Mouse (Mus musculus) liver, embryonic 14.5 days (tissue): ENCODE data around the gene Tmem200b. TPM values are rescaled to one million over a fixed set of nuclear protein-coding genes. Genes with fewer than 3 reads are reported as not detected.
A peak's percentile ranks its signal among the peaks of the same experiment; 100 is the strongest.

Source experiments
- ATAC-seq: fragments of 200-750 bp; cut with Nextera tagmentation; 2 replicates; pipeline ENCODE4 v1.8.0; 2017; ENCODE audit warnings: moderate number of reproducible peaks, mild to moderate bottlenecking, moderate library complexity; ENCODE audit not compliant: insufficient read depth
- DNase-seq, 3 experiments: peaks; one replicate each; pipeline ENCODE4 v3.0.0-alpha.2; 2012 to 2013; ENCODE audit warnings: low read depth in 3 of 3, low spot score in 3 of 3
- H3K27ac ChIP-seq: fragments of 300-500 bp; sonication (generic); 2 replicates; pipeline ENCODE4 v1.5.1; 2014; ENCODE audit warnings: moderate library complexity, mild to moderate bottlenecking, control low read depth, inconsistent platforms
- H3K27me3 ChIP-seq: fragments of 300-500 bp; sonication (generic); 2 replicates; pipeline ENCODE4 v1.6.1; 2014; ENCODE audit warnings: mild to moderate bottlenecking, low read length, moderate library complexity; ENCODE audit not compliant: control insufficient read depth, insufficient read depth
- H3K36me3 ChIP-seq: fragments of 300-500 bp; sonication (generic); replicated peaks from 2 replicates; pipeline ENCODE4 v1.6.1; 2014; ENCODE audit warnings: low read depth; ENCODE audit not compliant: control insufficient read depth, insufficient read depth
- H3K4me1 ChIP-seq, 2 experiments: fragments of 200-500 bp in 1 of 2; fragments of 300-500 bp in 1 of 2; sonication (generic) in 1 of 2; replicated peaks; 2 replicates each; pipeline ENCODE4 v1.6.1; 2012 to 2014; ENCODE audit warnings: antibody characterized with exemption in 1 of 2, inconsistent platforms in 1 of 2, low read length in 1 of 2; ENCODE audit not compliant: control insufficient read depth in 2 of 2, insufficient read depth in 2 of 2
- H3K4me2 ChIP-seq: fragments of 300-500 bp; sonication (generic); 2 replicates; pipeline ENCODE4 v1.6.1; 2014; ENCODE audit warnings: low read depth, mild to moderate bottlenecking, control low read depth, moderate library complexity
- H3K4me3 ChIP-seq, 2 experiments: fragments of 200-500 bp in 1 of 2; fragments of 300-500 bp in 1 of 2; sonication (generic) in 1 of 2; 2 replicates each; pipeline ENCODE4 v1.5.1; 2012 to 2014; ENCODE audit warnings: low read depth in 2 of 2, low read length in 2 of 2, mild to moderate bottlenecking in 2 of 2, control low read depth in 1 of 2, inconsistent platforms in 1 of 2, moderate library complexity in 1 of 2; ENCODE audit not compliant: insufficient read depth in 1 of 2
- H3K9ac ChIP-seq: fragments of 300-500 bp; sonication (generic); replicated peaks from 2 replicates; pipeline ENCODE4 v1.6.1; 2014; ENCODE audit warnings: mild to moderate bottlenecking, control low read depth, moderate library complexity
- H3K9me3 ChIP-seq: fragments of 300-500 bp; sonication (generic); 2 replicates; pipeline ENCODE4 v1.6.1; 2016; ENCODE audit warnings: low read length, mixed read lengths; ENCODE audit not compliant: control insufficient read depth
- CTCF ChIP-seq: IDR thresholded peaks from 2 replicates; pipeline ENCODE4 v1.5.1; 2016; ENCODE audit warnings: antibody characterized with exemption, low read depth, control low read depth
- EP300 ChIP-seq: IDR thresholded peaks from 2 replicates; pipeline ENCODE4 v1.6.1; 2016; ENCODE audit warnings: antibody characterized with exemption, low read depth
- WGBS: fragments of 180-500 bp; shearing (Covaris S2); extraction: QIAGEN DNeasy Blood & Tissue Kit; methylation state at CpG from one replicate; pipeline ENCODE4 v1.1.7; 2014; ENCODE audit not compliant: insufficient replicate concordance; 5-methylcytosine and 5-hydroxymethylcytosine counted together
- polyA plus RNA-seq, 2 experiments: library from polyadenylated mRNA; depleted of rRNA in 1 of 2; stranded (reverse) in 1 of 2; unstranded in 1 of 2; fragments of >200 nt; fragmentation: Nextera tagmentation in 1 of 2; extraction: Ambion mirVana in 1 of 2; gene quantifications; 2 replicates each; pipeline versions ENCODE4 v1.2.1 to v1.2.3; 2012 to 2014

Tmem200b gene
- polyA plus RNA-seq, 2 experiments = 0.06 to 0.67 TPM

DNA sequence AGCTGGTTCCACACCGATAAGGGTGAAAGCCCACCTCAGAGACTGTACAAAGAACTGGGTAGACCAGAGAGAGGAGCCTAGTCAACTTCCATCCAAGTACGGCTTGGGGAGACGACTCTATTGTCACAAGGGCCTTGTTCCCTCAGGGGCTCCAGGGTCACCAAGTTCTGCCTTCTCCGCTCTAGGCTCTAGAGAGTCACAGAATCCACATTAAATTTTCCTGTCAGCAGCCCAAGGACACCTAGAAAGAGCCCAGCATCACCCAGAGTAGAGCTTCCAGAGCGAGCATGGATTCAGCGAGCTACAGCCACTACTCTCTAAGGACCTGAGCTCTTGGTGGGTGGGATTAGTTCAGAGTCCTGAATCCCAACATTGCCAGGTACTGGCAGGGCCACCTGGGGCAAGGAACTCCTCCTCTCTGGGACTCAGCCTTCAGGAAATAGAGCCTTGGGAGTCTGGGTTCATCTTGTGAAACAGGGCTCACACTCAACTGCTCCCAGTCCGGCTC is 3.5 kb upstream of the Tmem200b start:
- Histone ChIP-seq H3K9me3 (no peaks in the 10 kb centered on the region), H3K27me3 (peaks cover 97% of the 10 kb centered on the region), H3K4me2 (no peak overlapping the region), H3K4me1 (peaks cover 0 to 4% of the 10 kb centered on the region in 2 experiments; a peak in 1 of 4 replicates), H3K36me3 (peaks cover 8% of the 10 kb centered on the region), H3K4me3 (no peak overlapping the region), H3K27ac (no peak overlapping the region), H3K9ac (no peak overlapping the region)
- DNase-seq (no peak), ATAC-seq (no peak)
- WGBS = 72% methylated on average over 7 of the region's 7 CpGs
- TF ChIP-seq CTCF (no peak), EP300 (no peak)

DNA sequence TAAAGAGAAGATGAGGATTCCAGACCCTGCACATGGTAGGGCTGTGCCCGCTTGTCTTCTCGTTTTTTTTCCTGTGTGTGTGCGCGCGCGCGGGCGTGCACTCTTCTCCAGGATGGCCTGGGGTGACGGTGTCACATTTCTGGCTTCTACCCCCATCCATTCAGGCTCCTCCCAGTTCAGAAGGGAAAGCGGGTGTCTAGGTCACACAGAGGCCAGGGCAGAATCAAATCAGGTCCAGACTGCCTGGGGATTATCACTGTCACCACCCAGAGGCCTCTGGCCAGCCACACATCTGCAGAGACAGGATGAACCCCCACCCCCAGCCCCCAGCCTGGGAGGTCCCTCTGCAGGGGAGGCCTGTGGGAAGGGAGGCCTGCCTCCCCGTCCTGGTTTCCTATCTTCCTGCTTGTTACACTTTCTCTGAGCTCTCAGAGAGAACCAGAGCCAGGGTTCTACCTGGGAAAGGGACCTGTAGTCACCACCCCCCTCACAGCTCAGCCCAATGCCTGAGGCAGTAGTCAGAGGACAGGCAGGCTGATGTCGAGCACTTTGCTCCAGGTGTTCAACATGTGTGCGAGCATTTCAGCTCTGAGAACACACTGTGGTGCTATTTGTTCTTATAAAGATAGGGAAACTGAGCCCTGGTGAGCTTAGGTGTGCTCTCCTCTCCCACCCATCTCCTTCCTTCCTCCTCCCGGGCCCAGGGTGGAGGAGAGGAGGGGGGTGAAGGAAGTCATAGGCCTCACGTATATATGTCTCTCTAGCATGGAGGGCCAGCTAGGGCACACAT is 2.7 kb upstream of the Tmem200b start:
- no peak overlapping the region for H3K4me2 ChIP-seq
- peaks cover 0 to 4% of the 10 kb centered on the region in 2 experiments; a peak in 1 of 4 replicates for H3K4me1 ChIP-seq
- peaks cover 14% of the 10 kb centered on the region for H3K36me3 ChIP-seq
- no peak for DNase-seq
- H3K27me3 ChIP-seq = peaks cover 91% of the 10 kb centered on the region
- ATAC-seq = no peak
- no peak overlapping the region for H3K4me3 ChIP-seq
- WGBS = 13% methylated on average over 15 of the region's 15 CpGs
- no peak overlapping the region for H3K9ac ChIP-seq
- TF ChIP-seq CTCF (no peak), EP300 (no peak)
- H3K27ac ChIP-seq = no peak overlapping the region
- H3K9me3 ChIP-seq = no peaks in the 10 kb centered on the region

DNA sequence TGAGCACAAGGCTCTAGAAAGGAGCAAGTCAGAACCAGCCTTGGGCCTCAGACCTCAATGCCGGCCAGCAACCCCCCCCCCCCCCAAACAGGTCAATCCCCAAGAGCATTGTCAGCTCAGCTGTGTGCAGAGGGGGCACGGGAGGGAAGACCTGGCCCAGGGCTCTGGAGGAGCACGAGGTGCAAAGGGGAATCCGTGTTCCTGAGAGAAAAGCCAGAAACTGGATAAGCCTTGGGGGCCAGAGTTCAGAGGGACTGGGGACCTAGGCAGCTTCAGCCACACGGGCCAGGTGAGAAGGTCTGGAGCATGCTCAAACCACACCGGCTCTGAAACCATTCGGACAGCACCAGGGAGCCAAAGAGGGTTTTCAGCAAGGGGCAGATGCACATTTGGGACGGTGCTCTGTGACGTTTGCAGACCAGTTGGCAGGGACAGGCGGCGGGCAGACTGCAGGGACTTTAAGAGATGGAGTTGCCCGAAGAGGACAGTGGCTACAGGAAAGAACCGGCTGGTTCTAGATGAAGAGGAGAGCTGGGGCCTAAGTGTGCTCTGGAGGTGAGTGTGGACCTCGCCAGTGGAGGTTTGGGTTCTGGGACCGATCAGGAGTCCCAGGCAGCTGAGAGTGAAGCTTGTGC is 1.9 kb upstream of the Tmem200b start:
- ATAC-seq (no peak), DNase-seq (no peak)
- Histone ChIP-seq H3K27ac (no peak overlapping the region), H3K4me3 (peak overlapping the region in 1 of 2 experiments; percentile 46; a peak in 1 of 4 replicates), H3K36me3 (peaks cover 22% of the 10 kb centered on the region), H3K27me3 (peaks cover 84% of the 10 kb centered on the region), H3K9me3 (no peaks in the 10 kb centered on the region), H3K4me1 (peaks cover 0 to 4% of the 10 kb centered on the region in 2 experiments; a peak in 1 of 4 replicates), H3K9ac (no peak overlapping the region), H3K4me2 (no peak overlapping the region; the same call in 1 of the 2 replicates)
- TF ChIP-seq CTCF (no peak), EP300 (no peak)
- 23% methylated on average over 15 of the region's 15 CpGs for WGBS

DNA sequence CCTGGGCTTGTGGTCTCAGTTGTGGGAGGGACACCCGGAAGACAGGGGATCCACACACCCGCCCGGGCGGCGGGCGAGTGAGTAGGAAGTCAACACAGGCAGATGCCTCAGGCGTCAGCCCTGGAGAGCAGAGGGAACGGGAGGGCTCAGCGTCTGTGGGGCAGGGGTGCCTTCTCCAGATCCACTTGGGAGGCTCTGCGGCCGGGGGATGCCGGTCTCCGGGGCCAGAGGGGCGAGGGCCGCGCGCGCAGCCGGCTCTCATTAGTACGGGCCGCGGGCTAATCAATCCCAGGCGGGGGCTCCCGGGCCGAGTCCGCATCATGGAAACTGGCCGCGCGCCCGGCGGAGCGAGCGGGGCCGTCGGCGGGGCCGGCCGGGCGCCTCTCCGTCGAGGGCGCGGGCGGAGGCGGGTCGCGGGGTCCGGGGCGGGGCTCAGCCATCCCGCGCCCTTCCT is 1.4 kb upstream of the Tmem200b start:
- peak overlapping the region; percentile 58 for H3K4me2 ChIP-seq
- H3K27ac ChIP-seq = no peak overlapping the region
- TF ChIP-seq EP300 (no peak), CTCF (no peak)
- 2% methylated on average over 51 of the region's 51 CpGs for WGBS
- no peaks in the 10 kb centered on the region for H3K9me3 ChIP-seq
- peaks cover 27% of the 10 kb centered on the region for H3K36me3 ChIP-seq
- H3K9ac ChIP-seq = no peak overlapping the region
- peaks cover 0 to 4% of the 10 kb centered on the region in 2 experiments; a peak in 1 of 4 replicates for H3K4me1 ChIP-seq
- peak overlapping the region in 1 of 2 experiments; percentile 46; a peak in 2 of 4 replicates for H3K4me3 ChIP-seq
- ATAC-seq = no peak
- no peak for DNase-seq
- peaks cover 79% of the 10 kb centered on the region for H3K27me3 ChIP-seq
